Mouse (Mus musculus) heart, embryonic 11.5 days (tissue): ENCODE results near the gene Pip4k2a. TPM values are rescaled to one million over a fixed set of nuclear protein-coding genes. Genes with fewer than 3 reads are reported as not detected.
"Not testable (repeated sequence)": the region's sequence is repeated elsewhere in the genome, so short reads cannot be mapped to it uniquely, and the experiment has no call there.

Experiments used
- ATAC-seq: fragments of 200-750 bp; cut with Nextera tagmentation; replicated peaks from 2 replicates; pipeline ENCODE4 v1.8.0; 2017; ENCODE audit warnings: moderate library complexity; ENCODE audit not compliant: insufficient number of reproducible peaks, low FRiP score, low TSS enrichment
- H3K27ac ChIP-seq: fragments of 300-500 bp; sonication (generic); 2 replicates; pipeline ENCODE4 v1.5.1; 2014; ENCODE audit warnings: mild to moderate bottlenecking, low read depth, low read length
- H3K27me3 ChIP-seq: fragments of 300-500 bp; sonication (generic); 2 replicates; pipeline ENCODE4 v1.6.1; 2014; ENCODE audit warnings: mild to moderate bottlenecking, low read length, mixed read lengths; ENCODE audit not compliant: control insufficient read depth, insufficient read depth
- H3K36me3 ChIP-seq: fragments of 300-500 bp; sonication (generic); 2 replicates; pipeline ENCODE4 v1.6.1; 2014; ENCODE audit warnings: mild to moderate bottlenecking, low read length, moderate library complexity, mixed read lengths; ENCODE audit not compliant: control insufficient read depth, insufficient read depth
- H3K4me1 ChIP-seq: fragments of 300-500 bp; sonication (generic); 2 replicates; pipeline ENCODE4 v1.6.1; 2014; ENCODE audit warnings: low read length; ENCODE audit not compliant: control insufficient read depth, insufficient read depth
- H3K4me2 ChIP-seq: fragments of 300-500 bp; sonication (generic); 2 replicates; pipeline ENCODE4 v1.6.1; 2014; ENCODE audit warnings: mild to moderate bottlenecking, moderate library complexity
- H3K4me3 ChIP-seq: fragments of 300-500 bp; sonication (generic); 2 replicates; pipeline ENCODE4 v1.5.1; 2014; ENCODE audit warnings: low read depth, low read length
- H3K9ac ChIP-seq: fragments of 300-500 bp; sonication (generic); 2 replicates; pipeline ENCODE4 v1.6.1; 2014; ENCODE audit warnings: mild to moderate bottlenecking, low read depth, low read length, moderate library complexity
- H3K9me3 ChIP-seq: fragments of 300-500 bp; sonication (generic); replicated peaks from 2 replicates; pipeline ENCODE4 v1.6.1; 2016; ENCODE audit warnings: low read length; ENCODE audit not compliant: control insufficient read depth
- WGBS: fragments of 180-500 bp; shearing (Covaris S2); extraction: QIAGEN DNeasy Blood & Tissue Kit; methylation state at CpG from one replicate; pipeline ENCODE4 v1.1.7; 2014; ENCODE audit not compliant: insufficient replicate concordance; 5-methylcytosine and 5-hydroxymethylcytosine counted together
- polyA plus RNA-seq: library from polyadenylated mRNA; unstranded; fragments of >200 nt; fragmentation: Nextera tagmentation; extraction: Ambion mirVana; gene quantifications from 2 replicates; pipeline ENCODE4 v1.2.1, GENCODE M21; 2014

The Pip4k2a gene
- 7.1 and 7.7 TPM in 2 replicates for polyA plus RNA-seq

GRCm38 (mm10) chr2:18998054-18998478, at the start of gene Pip4k2a, which contains the start of gene 4930426L09Rik:
Pip4k2a (minus strand) TSS chr2:18998126.
4930426L09Rik (plus strand) TSS chr2:18998343.
- peak within 1 kb of the TSS; percentile 88 for H3K4me3 ChIP-seq
- peak within 1 kb of the TSS; percentile 77 for H3K4me2 ChIP-seq
- no peaks in the 10 kb centered on the region for H3K36me3 ChIP-seq
- peak; percentile 97 for ATAC-seq
- H3K27me3 ChIP-seq, result no peaks in the 10 kb centered on the region
- no peaks in the 10 kb centered on the region for H3K9me3 ChIP-seq
- under 1% methylated on average over 57 of the region's 66 CpGs for WGBS
- H3K4me1 ChIP-seq, result peaks cover 7% of the 10 kb centered on the region; the same call in 1 of the 2 replicates
- H3K9ac ChIP-seq, result peak within 1 kb of the TSS; percentile 90
- H3K27ac ChIP-seq, result peak within 1 kb of the TSS; percentile 88

DNA sequence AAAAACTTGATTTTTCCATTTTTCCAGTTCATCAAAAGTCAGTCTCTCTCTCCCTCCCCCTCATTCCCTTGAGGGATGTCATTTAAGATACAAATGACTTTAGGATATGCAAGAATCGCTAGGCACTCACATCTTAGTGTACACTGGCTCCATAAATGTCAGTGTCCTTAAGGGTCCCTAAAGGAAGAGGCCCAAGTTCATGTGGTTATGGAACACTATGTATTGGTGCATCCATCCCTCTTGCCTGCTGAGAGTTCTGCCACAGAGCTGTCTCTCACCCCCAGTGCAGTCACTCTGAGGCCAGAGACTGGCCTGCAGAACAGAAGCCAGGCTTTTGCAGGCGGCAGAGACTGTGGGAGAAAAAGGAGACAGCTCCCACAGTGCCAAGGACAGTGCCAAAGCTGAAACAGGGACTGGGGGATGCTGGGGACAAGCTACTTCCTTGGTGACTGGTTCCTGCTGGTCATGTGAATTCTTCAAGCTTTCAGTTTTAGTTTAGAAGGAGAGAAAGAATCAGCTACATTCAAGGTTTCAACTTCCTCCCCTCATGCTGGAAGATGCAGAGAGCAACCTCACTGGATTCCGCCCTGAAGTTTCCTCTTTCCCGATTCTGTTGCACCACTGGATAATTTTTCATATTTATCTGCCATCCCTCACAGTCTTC, 40.1 kb upstream of the Pip4k2a start:
- no peak overlapping the region for H3K4me3 ChIP-seq
- no peak overlapping the region for H3K9ac ChIP-seq
- H3K36me3 ChIP-seq, result no peaks in the 10 kb centered on the region
- H3K4me1 ChIP-seq, result no peaks in the 10 kb centered on the region
- no peaks in the 10 kb centered on the region for H3K9me3 ChIP-seq
- WGBS, result 61% methylated on average over 4 of the region's 4 CpGs
- no peaks in the 10 kb centered on the region for H3K27me3 ChIP-seq
- no peak overlapping the region for H3K4me2 ChIP-seq
- peak overlapping the region; percentile 7; the same call in 1 of the 2 replicates for H3K27ac ChIP-seq
- no peak for ATAC-seq

- Histone ChIP-seq H3K9me3 (no peaks in the 10 kb centered on the region), H3K36me3 (no peaks in the 10 kb centered on the region), H3K27ac (peak overlapping the region; percentile 7; the same call in 1 of the 2 replicates), H3K4me2 (no peak overlapping the region), H3K4me3 (no peak overlapping the region), H3K27me3 (no peaks in the 10 kb centered on the region), H3K9ac (no peak overlapping the region), H3K4me1 (no peaks in the 10 kb centered on the region)
- no peak for ATAC-seq
- 32% methylated on average over 4 of the region's 4 CpGs for WGBS
These were observed 39.5 kb upstream of the Pip4k2a start for GRCm38 (mm10) chr2:19037430-19037829.

- H3K9ac ChIP-seq, result no peak overlapping the region
- no peak overlapping the region for H3K27ac ChIP-seq
- no peaks in the 10 kb centered on the region for H3K36me3 ChIP-seq
- H3K4me1 ChIP-seq, result no peaks in the 10 kb centered on the region; the same call in 1 of the 2 replicates
- ATAC-seq, result no peak
- no peak overlapping the region for H3K4me2 ChIP-seq
- H3K27me3 ChIP-seq, result no peaks in the 10 kb centered on the region
- H3K9me3 ChIP-seq, result no peaks in the 10 kb centered on the region
- H3K4me3 ChIP-seq, result no peak overlapping the region
- 53% methylated on average over 2 of the region's 2 CpGs for WGBS
These were observed 26.9 kb upstream of the Pip4k2a start for GRCm38 (mm10) chr2:19024807-19025206.

DNA sequence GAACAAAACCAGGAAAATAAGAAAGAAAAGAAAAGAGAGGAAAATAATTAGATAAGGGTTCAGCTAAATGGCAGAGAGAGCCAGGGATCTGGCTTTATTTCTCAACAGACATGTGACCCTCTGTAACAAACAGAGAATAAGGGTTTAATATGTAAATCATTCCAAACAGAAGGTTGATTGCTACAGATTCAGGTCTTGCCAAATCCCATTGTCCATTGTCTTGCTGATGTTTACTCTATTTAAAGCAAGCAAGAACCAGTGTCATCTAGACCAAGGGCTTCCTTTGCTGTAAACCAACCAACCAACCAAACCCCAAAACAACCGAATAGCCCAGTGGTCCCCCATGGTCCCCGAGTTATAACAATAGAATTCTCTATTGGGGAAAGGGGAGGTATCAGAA, 20.1 kb upstream of the Pip4k2a start:
- H3K4me3 ChIP-seq, result no peak overlapping the region
- no peaks in the 10 kb centered on the region; the same call in 1 of the 2 replicates for H3K4me1 ChIP-seq
- H3K27me3 ChIP-seq, result no peaks in the 10 kb centered on the region
- no peak for ATAC-seq
- H3K36me3 ChIP-seq, result no peaks in the 10 kb centered on the region
- no peak overlapping the region for H3K27ac ChIP-seq
- 68% methylated on average over 2 of the region's 2 CpGs for WGBS
- H3K9me3 ChIP-seq, result no peaks in the 10 kb centered on the region
- no peak overlapping the region for H3K9ac ChIP-seq
- no peak overlapping the region for H3K4me2 ChIP-seq

GRCm38 (mm10) chr2:19016839-19017238, 18.9 kb upstream of the Pip4k2a start:
- H3K4me2 ChIP-seq, result no peak overlapping the region
- 68% methylated on average over 1 of the region's 1 CpGs for WGBS
- H3K9me3 ChIP-seq, result no peaks in the 10 kb centered on the region
- ATAC-seq, result no peak
- H3K4me1 ChIP-seq, result no peaks in the 10 kb centered on the region; the same call in 1 of the 2 replicates
- H3K36me3 ChIP-seq, result no peaks in the 10 kb centered on the region
- no peak overlapping the region for H3K4me3 ChIP-seq
- no peaks in the 10 kb centered on the region for H3K27me3 ChIP-seq
- no peak overlapping the region for H3K27ac ChIP-seq
- H3K9ac ChIP-seq, result no peak overlapping the region

DNA sequence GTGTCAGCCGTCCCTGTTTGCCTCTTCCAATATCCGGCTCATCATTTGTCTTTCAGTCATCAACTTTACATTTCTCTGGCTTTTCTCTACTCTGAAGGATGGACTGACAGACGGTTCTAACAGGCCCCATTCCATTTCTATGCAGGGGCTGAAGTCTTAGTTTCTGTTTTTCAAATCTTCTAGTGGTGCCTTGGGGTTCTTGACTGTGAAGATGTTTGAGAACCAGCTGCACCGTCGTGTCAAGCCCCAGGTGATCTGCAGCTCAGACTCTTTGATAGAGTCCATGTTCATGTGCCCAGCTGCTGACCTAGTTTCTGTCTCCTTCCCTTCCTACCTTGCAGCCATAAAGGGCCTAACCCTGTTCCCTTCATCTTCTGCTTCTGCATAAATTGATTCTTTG, 18.4 kb upstream of the Pip4k2a start:
- H3K4me3 ChIP-seq, result no peak overlapping the region
- no peaks in the 10 kb centered on the region for H3K36me3 ChIP-seq
- no peaks in the 10 kb centered on the region for H3K4me1 ChIP-seq
- H3K9ac ChIP-seq, result no peak overlapping the region
- no peaks in the 10 kb centered on the region for H3K9me3 ChIP-seq
- no peak overlapping the region for H3K27ac ChIP-seq
- WGBS, result 73% methylated on average over 5 of the region's 5 CpGs
- H3K27me3 ChIP-seq, result no peaks in the 10 kb centered on the region
- no peak overlapping the region for H3K4me2 ChIP-seq
- ATAC-seq, result no peak

DNA sequence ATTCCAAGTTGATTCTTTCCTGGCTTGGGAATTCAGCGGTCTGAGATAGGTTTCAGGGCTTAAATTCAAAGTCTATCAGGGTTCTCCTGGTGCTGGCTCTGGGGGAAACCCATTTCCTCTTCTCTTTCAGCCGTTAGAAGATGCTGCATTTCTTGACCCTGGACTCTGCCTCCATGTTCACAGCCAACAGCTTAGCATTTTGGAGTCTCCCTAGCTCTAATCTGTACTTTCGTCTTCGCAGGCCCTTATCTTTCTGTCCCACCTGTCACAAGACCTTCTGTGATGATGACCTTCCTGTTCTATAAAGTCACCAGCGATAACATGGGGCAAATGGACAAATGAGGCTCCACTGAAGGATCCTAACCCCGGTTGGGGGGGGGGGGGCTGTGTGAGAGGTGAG, 13.5 kb upstream of the Pip4k2a start:
- no peak overlapping the region for H3K4me3 ChIP-seq
- H3K4me1 ChIP-seq, result no peaks in the 10 kb centered on the region
- H3K9me3 ChIP-seq, result no peaks in the 10 kb centered on the region
- H3K4me2 ChIP-seq, result no peak overlapping the region
- no peak overlapping the region for H3K9ac ChIP-seq
- 56% methylated on average over 6 of the region's 6 CpGs for WGBS
- no peaks in the 10 kb centered on the region for H3K27me3 ChIP-seq
- ATAC-seq, result peak; percentile 86
- no peak overlapping the region for H3K27ac ChIP-seq
- no peaks in the 10 kb centered on the region for H3K36me3 ChIP-seq

DNA sequence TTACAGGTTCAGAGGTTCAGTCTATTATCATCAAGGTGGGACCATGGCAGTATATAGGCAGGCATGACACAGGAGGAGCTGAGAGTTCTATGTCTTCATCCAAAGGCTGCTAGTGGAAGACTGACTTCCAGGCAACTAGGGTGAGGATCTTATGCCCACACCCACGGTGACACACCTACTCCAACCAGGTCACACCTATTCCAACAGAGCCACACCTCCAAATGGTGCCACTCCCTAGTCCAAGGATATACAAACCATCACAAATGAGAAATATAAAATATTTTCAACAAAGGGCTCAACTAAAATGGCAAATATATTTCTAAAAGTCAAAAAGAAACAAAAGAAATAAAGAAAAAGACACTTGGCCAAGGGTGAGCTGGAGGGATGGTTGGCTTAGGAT, 12.6 kb upstream of the Pip4k2a start:
- WGBS, result 53% methylated on average over 1 of the region's 1 CpGs
- not testable (repeated sequence) for ATAC-seq, H3K4me3 ChIP-seq, H3K4me2 ChIP-seq, H3K27me3 ChIP-seq, H3K9me3 ChIP-seq, H3K36me3 ChIP-seq, H3K4me1 ChIP-seq, H3K27ac ChIP-seq, H3K9ac ChIP-seq
